Mouse (Mus musculus): ENCODE measurements around the gene Setd4. TPM values are rescaled to one million over a fixed set of nuclear protein-coding genes. Genes with fewer than 3 reads are reported as not detected.

Setd4 gene
- polyA plus RNA-seq, 1 experiment from 2014 or later = 12.3 TPM

GRCm38 (mm10) chr16:93543704-93544103 is 60.2 kb downstream of the Setd4 start:
- Histone ChIP-seq H3K27ac (ENCODE audit: low read depth, low read length) (no peak overlapping the region), H3K36me3 (ENCODE audit: control insufficient read depth, insufficient read depth, low read length) (no peaks in the 10 kb centered on the region), H3K9ac (replicated peaks; ENCODE audit: low read depth, low read length) (no peak overlapping the region), H3K27me3 (ENCODE audit: control insufficient read depth, insufficient read depth, low read length) (no peaks in the 10 kb centered on the region), H3K9me3 (ENCODE audit: control insufficient read depth, low read length) (no peaks in the 10 kb centered on the region), H3K4me1 (ENCODE audit: control insufficient read depth, insufficient read depth, low read length) (no peaks in the 10 kb centered on the region; the same call in 1 of the 2 replicates), H3K4me2 (ENCODE audit: low read depth, low read length) (no peak overlapping the region), H3K4me3 (ENCODE audit: low read depth, low read length) (no peak overlapping the region)
- 2% methylated on average over 8 of the region's 8 CpGs for WGBS
- peak; percentile 80; the same call in 1 of the 2 replicates for ATAC-seq (ENCODE audit: low read depth)

- no peaks in the 10 kb centered on the region for H3K27me3 ChIP-seq (ENCODE audit: control insufficient read depth, insufficient read depth, low read length)
- H3K27ac ChIP-seq (ENCODE audit: low read depth, low read length) = no peak overlapping the region
- no peaks in the 10 kb centered on the region for H3K9me3 ChIP-seq (ENCODE audit: control insufficient read depth, low read length)
- H3K4me3 ChIP-seq (ENCODE audit: low read depth, low read length) = no peak overlapping the region
- no peak for ATAC-seq (ENCODE audit: low read depth)
- 78% methylated on average over 3 of the region's 3 CpGs for WGBS
- no peak overlapping the region for H3K9ac ChIP-seq (replicated peaks; ENCODE audit: low read depth, low read length)
- no peak overlapping the region for H3K4me2 ChIP-seq (ENCODE audit: low read depth, low read length)
- no peaks in the 10 kb centered on the region; the same call in 1 of the 2 replicates for H3K4me1 ChIP-seq (ENCODE audit: control insufficient read depth, insufficient read depth, low read length)
- H3K36me3 ChIP-seq (ENCODE audit: control insufficient read depth, insufficient read depth, low read length) = no peaks in the 10 kb centered on the region
These were observed 64.0 kb downstream of the Setd4 start for GRCm38 (mm10) chr16:93539891-93540290.

DNA sequence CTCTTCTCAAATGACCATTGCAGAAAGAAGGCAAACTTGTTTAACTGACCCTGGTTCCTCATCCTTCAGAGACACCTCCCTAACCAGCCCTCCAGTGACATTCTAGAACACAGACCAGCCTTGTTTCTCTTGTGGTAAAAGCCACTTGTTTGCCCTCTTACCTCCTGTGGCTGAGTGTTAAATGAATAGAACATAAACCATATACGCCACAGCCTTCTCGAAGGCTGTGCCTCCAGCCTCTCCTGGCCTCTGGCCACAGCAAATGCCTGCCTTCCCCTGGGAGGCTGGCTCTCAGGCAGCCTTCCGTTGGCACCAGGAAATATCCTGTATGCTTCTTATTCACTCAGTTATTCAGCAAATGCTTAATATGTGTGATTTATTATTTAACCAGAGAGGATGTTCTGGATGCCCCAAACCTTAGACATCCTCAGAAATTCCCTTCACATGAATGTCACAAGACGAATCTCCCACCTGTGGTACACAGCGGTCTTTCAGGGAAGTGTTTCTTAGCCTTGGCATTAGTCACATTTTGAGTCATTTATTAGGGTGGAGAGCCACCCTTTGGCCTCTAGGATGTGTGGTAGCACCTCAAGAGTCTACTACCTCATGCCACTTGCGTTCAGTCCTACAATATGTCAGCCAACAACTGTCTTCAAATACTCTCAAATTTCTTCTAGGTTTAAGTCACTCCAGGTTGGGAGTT is 68.6 kb downstream of the Setd4 start:
- H3K27me3 ChIP-seq (ENCODE audit: control insufficient read depth, insufficient read depth, low read length) = no peaks in the 10 kb centered on the region
- no peaks in the 10 kb centered on the region for H3K9me3 ChIP-seq (ENCODE audit: control insufficient read depth, low read length)
- no peaks in the 10 kb centered on the region for H3K36me3 ChIP-seq (ENCODE audit: control insufficient read depth, insufficient read depth, low read length)
- H3K27ac ChIP-seq (ENCODE audit: low read depth, low read length) = no peak overlapping the region
- no peak overlapping the region for H3K4me3 ChIP-seq (ENCODE audit: low read depth, low read length)
- H3K4me2 ChIP-seq (ENCODE audit: low read depth, low read length) = no peak overlapping the region
- WGBS = 70% methylated on average over 6 of the region's 6 CpGs
- ATAC-seq (ENCODE audit: low read depth) = no peak
- H3K9ac ChIP-seq (replicated peaks; ENCODE audit: low read depth, low read length) = no peak overlapping the region
- H3K4me1 ChIP-seq (ENCODE audit: control insufficient read depth, insufficient read depth, low read length) = no peaks in the 10 kb centered on the region

Other genes with a start within 250 kb of the Setd4 start
- gene Cbr1, start 1.8 kb upstream of the Setd4 start, polyA plus RNA-seq (2014; fragmentation: Nextera tagmentation; extraction: Ambion mirVana) = 143 and 146 TPM in 2 replicates
- gene Gm5678, start 24.0 kb upstream of the Setd4 start, polyA plus RNA-seq (2014; fragmentation: Nextera tagmentation; extraction: Ambion mirVana) = 0.30 TPM in 1 of 2 replicates, not detected in the other
- 0.82 and 0.99 TPM in 2 replicates for gene Cbr3, start 79.2 kb upstream of the Setd4 start, polyA plus RNA-seq (2014; fragmentation: Nextera tagmentation; extraction: Ambion mirVana)
- gene Dop1b, start 107.8 kb upstream of the Setd4 start, polyA plus RNA-seq (2014; fragmentation: Nextera tagmentation; extraction: Ambion mirVana) = 43.7 and 44.9 TPM in 2 replicates
- gene Morc3, start 228.1 kb upstream of the Setd4 start, polyA plus RNA-seq (2014; fragmentation: Nextera tagmentation; extraction: Ambion mirVana) = 37.0 and 39.9 TPM in 2 replicates